Mouse (Mus musculus) spleen, adult 2 months (tissue): Measurements from ENCODE around the gene Nrxn1. TPM values are rescaled to one million over a fixed set of nuclear protein-coding genes. Genes with fewer than 3 reads are reported as not detected.

Experiments used
- DNase-seq, 2 experiments: peaks; one replicate each; pipeline versions ENCODE4 v3.0.0 to v3.0.0-alpha.2; 2012 to 2021; ENCODE audit warnings: low spot score in 2 of 2, low read depth in 1 of 2
- H3K27ac ChIP-seq: fragments of 200-500 bp; 2 replicates; pipeline ENCODE4 v1.5.1; 2012; ENCODE audit warnings: low read length, inconsistent platforms; ENCODE audit not compliant: insufficient read depth
- H3K27me3 ChIP-seq: fragments of 200-500 bp; 2 replicates; pipeline ENCODE4 v1.6.1; 2012; ENCODE audit warnings: mild to moderate bottlenecking, moderate library complexity, low read length, inconsistent platforms; ENCODE audit not compliant: control insufficient read depth, insufficient read depth
- H3K36me3 ChIP-seq: fragments of 200-500 bp; 2 replicates; pipeline ENCODE4 v1.6.1; 2012; ENCODE audit warnings: mild to moderate bottlenecking, low read length, inconsistent platforms; ENCODE audit not compliant: control insufficient read depth, insufficient read depth
- H3K4me1 ChIP-seq: fragments of 200-500 bp; 2 replicates; pipeline ENCODE4 v1.6.1; 2011; ENCODE audit warnings: inconsistent platforms; ENCODE audit not compliant: control insufficient read depth, insufficient read depth, insufficient read length
- H3K4me3 ChIP-seq: fragments of 200-500 bp; 2 replicates; pipeline ENCODE4 v1.5.1; 2011; ENCODE audit warnings: mild to moderate bottlenecking, inconsistent platforms; ENCODE audit not compliant: insufficient read depth, insufficient read length; ENCODE audit errors: extremely low read depth
- CTCF ChIP-seq: fragments of 200-500 bp; IDR thresholded peaks from 2 replicates; pipeline ENCODE4 v1.5.1; 2011; ENCODE audit warnings: mild to moderate bottlenecking, inconsistent platforms; ENCODE audit not compliant: insufficient read depth, insufficient read length, insufficient replicate concordance; ENCODE audit errors: extremely low read depth
- POLR2A ChIP-seq: fragments of 200-500 bp; IDR thresholded peaks from 2 replicates; pipeline ENCODE4 v1.6.1; 2011; ENCODE audit warnings: low read depth, low read length, inconsistent platforms
- WGBS: fragments of 180-500 bp; shearing (Covaris S2); methylation state at CpG from one replicate; pipeline ENCODE4 v1.1.7; 2018; 5-methylcytosine and 5-hydroxymethylcytosine counted together
- polyA plus RNA-seq: library from polyadenylated mRNA; depleted of rRNA; stranded (reverse); fragments of >200 nt; gene quantifications from 2 replicates; pipeline ENCODE4 v1.2.3, GENCODE M21; 2012

Gene Nrxn1
- polyA plus RNA-seq, 1 experiment, result 0.50 TPM

GRCm38 (mm10) chr17:90086826-90087225 lies 1006.0 kb downstream of the Nrxn1 start:
- 29% methylated on average over 1 of the region's 1 CpGs for whole genome bisulfite sequencing
- Histone ChIP-seq H3K4me3 (no peak overlapping the region), H3K27me3 (no peaks in the 10 kb centered on the region), H3K4me1 (no peaks in the 10 kb centered on the region), H3K27ac (no peak overlapping the region), H3K36me3 (no peaks in the 10 kb centered on the region)
- TF ChIP-seq CTCF (no peak), POLR2A (no peak)
- DNase-seq, result no peak

GRCm38 (mm10) chr17:90079003-90079402 lies 1013.9 kb downstream of the Nrxn1 start:
- H3K4me3 ChIP-seq, result no peak overlapping the region
- H3K27ac ChIP-seq, result no peak overlapping the region
- WGBS, result 63% methylated on average over 6 of the region's 6 CpGs
- no peaks in the 10 kb centered on the region for H3K27me3 ChIP-seq
- no peaks in the 10 kb centered on the region for H3K4me1 ChIP-seq
- TF ChIP-seq POLR2A (no peak), CTCF (no peak)
- H3K36me3 ChIP-seq, result no peaks in the 10 kb centered on the region
- no peak for DNase-seq

DNA sequence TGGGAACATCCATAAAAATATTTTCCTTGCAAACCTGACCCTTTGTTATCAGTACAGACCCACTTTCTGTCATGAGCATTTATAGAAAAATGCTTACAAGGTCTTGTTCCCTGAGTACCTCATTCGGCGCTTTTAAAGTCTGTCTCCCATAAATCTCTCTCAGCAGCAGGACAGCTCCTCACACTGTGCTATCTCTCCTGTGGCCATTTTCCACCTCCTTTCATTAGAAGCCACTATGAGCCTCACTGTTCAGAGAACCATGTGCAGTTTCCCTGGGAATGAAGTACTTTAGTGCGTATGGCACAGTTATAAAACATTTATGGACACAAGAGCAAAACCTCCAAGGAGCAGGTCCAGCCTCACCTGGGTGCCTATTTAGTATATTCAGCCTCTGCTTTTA lies 1014.4 kb downstream of the Nrxn1 start:
- no peaks in the 10 kb centered on the region for H3K27me3 ChIP-seq
- TF ChIP-seq CTCF (no peak), POLR2A (no peak)
- H3K27ac ChIP-seq, result no peak overlapping the region
- no peak for DNase-seq
- 78% methylated on average over 3 of the region's 3 CpGs for WGBS
- no peaks in the 10 kb centered on the region for H3K36me3 ChIP-seq
- no peaks in the 10 kb centered on the region for H3K4me1 ChIP-seq
- H3K4me3 ChIP-seq, result no peak overlapping the region

GRCm38 (mm10) chr17:90062866-90063265 lies 1030.0 kb downstream of the Nrxn1 start:
- 71% methylated on average over 1 of the region's 1 CpGs for WGBS
- H3K27ac ChIP-seq, result no peak overlapping the region
- H3K27me3 ChIP-seq, result no peaks in the 10 kb centered on the region
- H3K4me3 ChIP-seq, result no peak overlapping the region
- no peak for DNase-seq
- no peaks in the 10 kb centered on the region for H3K36me3 ChIP-seq
- H3K4me1 ChIP-seq, result no peaks in the 10 kb centered on the region
- TF ChIP-seq POLR2A, result no peak
- TF ChIP-seq CTCF, result no peak

- 72% methylated on average over 5 of the region's 5 CpGs for WGBS
- no peak overlapping the region for H3K27ac ChIP-seq
Observed at GRCm38 (mm10) chr17:90060872-90061271, 1032.0 kb downstream of the Nrxn1 start.

DNA sequence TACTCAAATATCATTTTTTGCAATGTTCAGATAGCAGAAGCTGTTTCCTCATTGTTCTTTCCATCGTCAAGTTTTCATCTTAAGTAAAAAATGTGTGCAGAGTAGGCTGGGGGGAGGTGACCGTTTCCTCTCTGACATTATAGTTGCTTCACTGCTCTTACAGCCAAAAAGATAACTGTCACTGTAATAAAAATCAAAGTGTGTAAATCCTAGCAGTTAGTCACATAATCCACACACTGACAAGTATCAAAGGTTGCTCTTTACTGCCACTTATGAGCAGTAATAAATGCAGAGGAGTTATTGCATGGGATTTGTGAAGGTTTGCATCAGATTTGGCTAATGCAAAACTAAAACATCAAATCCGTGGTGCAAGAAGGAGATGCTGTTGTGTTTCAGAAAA lies 1032.7 kb downstream of the Nrxn1 start:
- TF ChIP-seq POLR2A (no peak), CTCF (no peak)
- WGBS, result 55% methylated on average over 3 of the region's 3 CpGs
- H3K4me1 ChIP-seq, result no peaks in the 10 kb centered on the region
- DNase-seq, result no peak
- H3K27ac ChIP-seq, result no peak overlapping the region
- no peaks in the 10 kb centered on the region for H3K27me3 ChIP-seq
- no peak overlapping the region for H3K4me3 ChIP-seq
- H3K36me3 ChIP-seq, result no peaks in the 10 kb centered on the region

More at GRCm38 (mm10) chr17:90060872-90061271, 1032.0 kb downstream of the Nrxn1 start:
- no peak overlapping the region for H3K4me3 ChIP-seq
- H3K36me3 ChIP-seq, result no peaks in the 10 kb centered on the region
- H3K27me3 ChIP-seq, result no peaks in the 10 kb centered on the region
- TF ChIP-seq CTCF, result no peak
- no peak for TF ChIP-seq POLR2A
- no peaks in the 10 kb centered on the region for H3K4me1 ChIP-seq
- no peak for DNase-seq

- Histone ChIP-seq H3K27me3 (no peaks in the 10 kb centered on the region), H3K4me1 (no peaks in the 10 kb centered on the region), H3K4me3 (no peak overlapping the region), H3K36me3 (no peaks in the 10 kb centered on the region), H3K27ac (no peak overlapping the region)
- no peak for DNase-seq
- WGBS, result 70% methylated on average over 7 of the region's 7 CpGs
- no peak for TF ChIP-seq POLR2A
- TF ChIP-seq CTCF, result no peak
Observed at GRCm38 (mm10) chr17:90059320-90060111, 1033.4 kb downstream of the Nrxn1 start.
